Mouse (Mus musculus) kidney, adult 2 months (tissue): Measurements from ENCODE around the gene Gm45799.

ENCODE experiments used
- CTCF ChIP-seq: fragments of 200-500 bp; conservative IDR thresholded peaks from 2 replicates; pipeline ENCODE4 v1.5.1; 2011; ENCODE audit warnings: low read depth, mild to moderate bottlenecking, control low read depth, low read length, moderate library complexity, mixed read lengths; ENCODE audit not compliant: insufficient read depth, insufficient read length
- POLR2A ChIP-seq: fragments of 200-500 bp; IDR thresholded peaks from one replicate; pipeline ENCODE4 v1.6.1; 2011; ENCODE audit warnings: low read depth, low read length, control low read depth

- TF ChIP-seq CTCF (no peak), POLR2A (no peak)
Observed at GRCm38 (mm10) chr7:105615720-105616119, 24.6 kb upstream of the Gm45799 start.
